Mouse (Mus musculus): Measurements from ENCODE around the gene Mrc2. TPM values are rescaled to one million over a fixed set of nuclear protein-coding genes. Genes with fewer than 3 reads are reported as not detected.
A peak's percentile ranks its signal among the peaks of the same experiment; 100 is the strongest.

Gene Mrc2
- total and polyA plus RNA-seq, 3 experiments = not detected

DNA sequence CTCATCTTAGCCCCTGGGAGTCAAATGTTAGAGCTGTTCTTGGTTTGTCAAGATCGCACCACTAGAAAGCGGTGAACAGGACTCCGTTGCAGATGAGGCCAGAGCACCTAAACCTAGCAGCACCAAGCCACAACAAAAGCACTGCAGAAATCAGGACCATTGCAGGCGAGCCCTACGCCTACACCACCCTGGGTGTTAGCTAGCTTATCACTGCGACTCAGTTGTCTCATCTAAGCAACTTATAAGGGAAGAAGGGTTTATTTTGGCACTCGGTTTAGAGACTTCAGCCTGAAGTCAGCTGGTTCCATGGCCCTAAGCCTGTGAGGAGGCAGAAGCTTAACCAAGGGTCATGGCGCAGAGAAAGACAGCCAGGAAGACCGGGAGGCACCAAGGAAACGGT lies 3.6 kb downstream of the Mrc2 start:
- peak; percentile 57 for DNase-seq (ENCODE audit: low read depth, low spot score)
- Histone ChIP-seq H3K4me3 (ENCODE audit: control insufficient read depth in 1 of 2, insufficient read depth in 1 of 2, low read depth in 2 of 2, low read length in 2 of 2) (no peak overlapping the region), H3K9me3 (replicated peaks; ENCODE audit: insufficient read depth, low read length) (no peaks in the 10 kb centered on the region), H3K9ac (ENCODE audit: control insufficient read depth, low read depth, low read length, poor library complexity, severe bottlenecking) (no peak overlapping the region), H3K4me1 (ENCODE audit: control insufficient read depth in 1 of 2, insufficient read depth in 2 of 2, low read length in 2 of 2) (no peaks in the 10 kb centered on the region), H3K27me3 (ENCODE audit: control insufficient read depth in 1 of 2, insufficient read depth in 2 of 2, low read length in 2 of 2) (peaks cover 2 to 5% of the 10 kb centered on the region in 2 experiments), H3K27ac (ENCODE audit: control insufficient read depth, low read depth, low read length) (no peak overlapping the region), H3K36me3 (ENCODE audit: control insufficient read depth in 1 of 2, insufficient read depth in 2 of 2, low read length in 2 of 2) (no peaks in the 10 kb centered on the region), H3K79me2 (ENCODE audit: control insufficient read depth, insufficient read depth, low read length, poor library complexity) (no peaks in the 10 kb centered on the region)
- 0 out of 2 replicates have a peak, but pooled peaks have one; percentile 12 for TF ChIP-seq GATA1 (IDR thresholded peaks at IDR 0.05; ENCODE audit: low read depth, low read length)
- TF ChIP-seq RCOR1 (IDR thresholded peaks at IDR 0.05; ENCODE audit: low read depth, low read length) = peak; percentile 71; the same call in 1 of the 2 replicates
- TF ChIP-seq MYC (IDR thresholded peaks at IDR 0.05; ENCODE audit: low read depth, low read length) = no peak
- peak; percentile 16 to 36; a peak in 2 of 4 replicates for TF ChIP-seq EP300 (IDR thresholded peaks at IDR 0.05; ENCODE audit: low read depth in 1 of 2, low read length in 2 of 2)
- no peak for TF ChIP-seq BHLHE40 (IDR thresholded peaks at IDR 0.05; ENCODE audit: borderline replicate concordance, low read depth, low read length)
- TF ChIP-seq MAX (IDR thresholded peaks at IDR 0.05; ENCODE audit: low read length) = no peak
- TF ChIP-seq ZMIZ1 (IDR thresholded peaks at IDR 0.05; ENCODE audit: low read depth, low read length) = no peak
- peak; percentile 5; the same call in 1 of the 2 replicates for TF ChIP-seq TAL1 (IDR thresholded peaks at IDR 0.05; ENCODE audit: low read length)
- TF ChIP-seq E2F4 (IDR thresholded peaks at IDR 0.05; ENCODE audit: borderline replicate concordance, low read depth, low read length) = no peak
- TF ChIP-seq ETS1 (IDR thresholded peaks at IDR 0.05; ENCODE audit: low read depth, low read length) = 0 out of 2 replicates have a peak, but pooled peaks have one; percentile 12

- Histone ChIP-seq H3K27me3 (ENCODE audit: control insufficient read depth in 1 of 2, insufficient read depth in 2 of 2, low read length in 2 of 2) (peaks cover 0 to 3% of the 10 kb centered on the region in 2 experiments; a peak in 2 of 4 replicates), H3K36me3 (ENCODE audit: control insufficient read depth in 1 of 2, insufficient read depth in 2 of 2, low read length in 2 of 2) (no peaks in the 10 kb centered on the region), H3K27ac (ENCODE audit: control insufficient read depth, low read depth, low read length) (no peak overlapping the region), H3K4me3 (ENCODE audit: control insufficient read depth in 1 of 2, insufficient read depth in 1 of 2, low read depth in 2 of 2, low read length in 2 of 2) (no peak overlapping the region), H3K79me2 (ENCODE audit: control insufficient read depth, insufficient read depth, low read length, poor library complexity) (no peaks in the 10 kb centered on the region), H3K9me3 (replicated peaks; ENCODE audit: insufficient read depth, low read length) (no peaks in the 10 kb centered on the region), H3K4me1 (ENCODE audit: control insufficient read depth in 1 of 2, insufficient read depth in 2 of 2, low read length in 2 of 2) (no peaks in the 10 kb centered on the region), H3K9ac (ENCODE audit: control insufficient read depth, low read depth, low read length, poor library complexity, severe bottlenecking) (no peak overlapping the region)
- TF ChIP-seq ZC3H11A (IDR thresholded peaks at IDR 0.05; ENCODE audit: low read depth, low read length) (no peak), SIN3A (IDR thresholded peaks at IDR 0.05; ENCODE audit: low read length) (no peak), MYC (IDR thresholded peaks at IDR 0.05; ENCODE audit: low read depth, low read length) (no peak), RCOR1 (IDR thresholded peaks at IDR 0.05; ENCODE audit: low read depth, low read length) (no peak), ZMIZ1 (IDR thresholded peaks at IDR 0.05; ENCODE audit: low read depth, low read length) (no peak)
- DNase-seq (ENCODE audit: low read depth, low spot score) = no peak
Measured at GRCm38 (mm10) chr11:105310197-105310596, 17.8 kb downstream of the Mrc2 start.

DNA sequence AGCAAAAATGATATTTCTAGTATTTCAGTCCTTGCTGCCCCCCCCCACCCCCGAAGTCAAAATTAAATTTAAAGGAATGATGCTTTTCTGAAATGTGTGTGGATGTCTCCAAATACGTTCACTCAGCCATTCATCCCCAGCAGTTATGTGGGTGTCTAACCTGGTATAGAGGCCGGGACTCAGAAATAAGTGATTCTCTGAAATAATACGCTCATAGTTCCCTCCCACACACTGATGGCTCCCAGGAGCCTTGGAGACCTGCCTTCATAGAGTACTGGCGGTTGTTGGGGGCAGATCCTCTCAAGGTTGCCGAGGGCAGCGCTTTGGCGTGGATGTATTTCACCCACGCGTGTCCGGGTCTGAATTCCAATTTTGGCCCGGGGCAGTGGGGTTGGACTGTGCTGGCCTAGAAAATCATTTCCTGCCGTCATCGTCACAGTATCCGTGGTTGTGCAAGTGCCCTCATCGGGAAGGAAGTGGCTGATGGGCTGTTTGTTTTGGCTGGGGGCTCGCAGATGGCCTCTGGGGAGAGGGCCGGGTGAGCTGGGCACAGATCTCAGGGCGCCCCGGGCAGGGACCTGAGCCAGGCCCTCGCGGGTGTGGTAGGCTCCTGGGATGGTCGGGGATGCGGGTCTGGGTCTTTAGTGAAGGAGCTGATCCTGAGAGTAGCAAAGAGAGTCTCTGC lies 19.0 kb downstream of the Mrc2 start:
- H3K4me3 ChIP-seq (ENCODE audit: control insufficient read depth in 1 of 2, insufficient read depth in 1 of 2, low read depth in 2 of 2, low read length in 2 of 2) = no peak overlapping the region

More for the DNA sequence above, 19.0 kb downstream of the Mrc2 start:
- no peak overlapping the region for H3K9ac ChIP-seq (ENCODE audit: control insufficient read depth, low read depth, low read length, poor library complexity, severe bottlenecking)
- no peaks in the 10 kb centered on the region for H3K79me2 ChIP-seq (ENCODE audit: control insufficient read depth, insufficient read depth, low read length, poor library complexity)
- no peak overlapping the region for H3K27ac ChIP-seq (ENCODE audit: control insufficient read depth, low read depth, low read length)
- TF ChIP-seq ETS1 (IDR thresholded peaks at IDR 0.05; ENCODE audit: low read depth, low read length) (no peak), SIN3A (IDR thresholded peaks at IDR 0.05; ENCODE audit: low read length) (no peak), MEF2A (IDR thresholded peaks at IDR 0.05; ENCODE audit: extremely low read depth, insufficient replicate concordance, low read depth, low read length, poor library complexity, severe bottlenecking) (no peak), SMC3 (IDR thresholded peaks at IDR 0.05; ENCODE audit: low read depth, low read length) (no peak), MYC (IDR thresholded peaks at IDR 0.05; ENCODE audit: low read depth, low read length) (no peak), POLR2AphosphoS5 (IDR thresholded peaks at IDR 0.05; ENCODE audit: borderline replicate concordance, low read depth, low read length) (no peak), BHLHE40 (IDR thresholded peaks at IDR 0.05; ENCODE audit: borderline replicate concordance, low read depth, low read length) (no peak), POLR2A (IDR thresholded peaks at IDR 0.05; ENCODE audit: control insufficient read depth in 1 of 2, insufficient read depth in 1 of 2, low read depth in 1 of 2, low read length in 2 of 2, poor library complexity in 1 of 2) (no peak)
- H3K27me3 ChIP-seq (ENCODE audit: control insufficient read depth in 1 of 2, insufficient read depth in 2 of 2, low read length in 2 of 2) = peaks cover 3% of the 10 kb centered on the region in 2 experiments; a peak in 2 of 4 replicates
- H3K36me3 ChIP-seq (ENCODE audit: control insufficient read depth in 1 of 2, insufficient read depth in 2 of 2, low read length in 2 of 2) = no peaks in the 10 kb centered on the region
- H3K9me3 ChIP-seq (replicated peaks; ENCODE audit: insufficient read depth, low read length) = no peaks in the 10 kb centered on the region
- DNase-seq (ENCODE audit: low read depth, low spot score) = no peak
- H3K4me1 ChIP-seq (ENCODE audit: control insufficient read depth in 1 of 2, insufficient read depth in 2 of 2, low read length in 2 of 2) = no peaks in the 10 kb centered on the region
